Mouse (Mus musculus): ENCODE data around the gene Slc7a10.

Slc7a10 gene

DNA sequence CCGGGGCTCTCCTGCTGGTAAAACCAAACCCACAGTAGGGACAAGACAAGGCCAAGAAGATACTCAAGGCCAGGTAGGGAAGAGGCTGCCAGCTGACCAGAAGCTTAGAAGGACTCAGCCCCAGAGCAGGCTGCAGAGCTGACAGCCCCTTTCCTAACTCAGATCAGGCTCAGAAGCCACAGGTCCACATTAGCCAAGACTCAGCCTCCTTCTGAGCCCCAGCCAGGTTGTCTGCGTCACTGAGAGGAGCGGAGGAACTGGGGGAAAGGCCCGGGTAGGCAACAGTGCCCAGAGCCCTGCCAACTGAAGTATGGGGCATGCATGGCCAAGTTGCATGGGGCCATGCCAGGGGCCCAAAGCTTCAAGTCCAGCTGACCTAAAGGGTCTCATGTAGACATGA, 13.7 kb upstream of the Slc7a10 start:
- DNase-seq (ENCODE audit: low spot score): peak; percentile 96

- DNase-seq (ENCODE audit: low spot score): no peak
Observed at GRCm38 (mm10) chr7:35175533-35175932, 10.7 kb upstream of the Slc7a10 start.

DNA sequence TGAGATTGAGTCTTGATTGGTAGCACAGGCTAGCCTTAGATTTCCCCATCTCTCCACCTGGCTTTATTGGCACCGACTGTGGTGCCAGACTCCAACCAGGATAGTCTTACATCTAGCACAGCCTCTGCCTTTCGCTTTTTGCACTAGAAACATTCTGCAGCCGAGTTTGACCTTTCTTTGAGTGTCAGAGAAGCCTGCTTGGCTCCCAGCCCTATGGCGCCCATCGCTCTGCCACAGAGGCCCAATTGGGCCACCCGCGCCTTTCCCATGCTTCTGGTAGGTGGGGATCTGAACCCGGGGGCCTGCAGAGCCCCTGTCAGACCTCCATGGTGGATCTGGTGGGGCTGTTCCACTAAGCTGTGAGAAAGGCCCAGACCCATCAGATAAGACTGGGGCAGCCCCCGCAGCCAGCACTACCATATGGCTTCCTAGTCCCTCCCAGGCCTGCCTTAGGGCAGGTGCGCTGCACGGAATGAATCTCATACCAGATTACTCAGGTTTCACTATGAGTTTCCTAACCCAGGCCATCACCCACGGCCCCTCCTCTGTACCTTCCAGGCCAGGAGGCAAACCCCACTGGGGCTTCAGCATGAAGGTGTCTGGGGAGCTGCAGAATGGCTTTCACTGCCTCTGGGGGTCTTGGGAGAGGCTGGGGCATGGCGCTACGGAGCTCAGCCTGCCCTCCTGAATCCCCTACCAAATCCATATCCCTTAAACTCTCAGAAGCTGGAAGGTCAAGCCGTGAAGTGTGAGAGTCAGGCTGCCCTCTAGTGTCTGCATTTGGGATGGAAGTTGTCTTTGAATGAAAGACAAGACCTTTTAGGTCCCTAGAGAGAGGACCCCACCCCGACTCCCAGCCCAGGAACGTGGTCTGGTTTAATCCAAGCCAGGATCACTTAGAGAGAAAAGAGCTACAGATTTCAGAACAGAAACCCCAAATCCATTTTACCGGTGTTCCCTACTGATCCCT, 9.5 kb upstream of the Slc7a10 start:
- DNase-seq (ENCODE audit: low spot score): peak; percentile 69

GRCm38 (mm10) chr7:35184833-35185724, 1.1 kb upstream of the Slc7a10 start:
- no peak for DNase-seq (ENCODE audit: low spot score)

DNA sequence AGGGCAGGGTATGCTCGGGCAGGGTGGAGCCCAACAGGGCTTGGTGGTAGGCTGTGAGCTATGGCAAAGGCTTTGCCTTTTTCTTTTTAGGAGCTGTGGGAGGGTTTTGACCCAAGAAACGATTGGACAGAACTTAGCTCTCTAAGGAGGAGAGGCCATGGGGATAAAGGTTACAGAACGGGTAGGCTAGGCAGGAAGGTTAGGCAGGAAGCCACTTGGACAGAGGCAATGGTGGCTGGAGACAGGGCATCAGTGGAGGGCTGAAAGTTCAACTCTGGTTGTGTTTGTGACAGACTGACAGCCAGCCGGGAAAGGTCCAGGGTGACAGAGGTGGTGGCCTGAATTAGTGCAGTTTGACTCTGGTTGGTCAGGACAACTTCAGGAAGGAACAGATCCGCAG, 3.5 kb downstream of the Slc7a10 start:
- DNase-seq (ENCODE audit: low spot score): peak; percentile 62

- DNase-seq (ENCODE audit: low spot score): no peak
Observed at GRCm38 (mm10) chr7:35191276-35191675, 5.1 kb downstream of the Slc7a10 start.

- no peak for DNase-seq (ENCODE audit: low spot score)
Observed at GRCm38 (mm10) chr7:35197022-35197421, 10.8 kb downstream of the Slc7a10 start.

DNA sequence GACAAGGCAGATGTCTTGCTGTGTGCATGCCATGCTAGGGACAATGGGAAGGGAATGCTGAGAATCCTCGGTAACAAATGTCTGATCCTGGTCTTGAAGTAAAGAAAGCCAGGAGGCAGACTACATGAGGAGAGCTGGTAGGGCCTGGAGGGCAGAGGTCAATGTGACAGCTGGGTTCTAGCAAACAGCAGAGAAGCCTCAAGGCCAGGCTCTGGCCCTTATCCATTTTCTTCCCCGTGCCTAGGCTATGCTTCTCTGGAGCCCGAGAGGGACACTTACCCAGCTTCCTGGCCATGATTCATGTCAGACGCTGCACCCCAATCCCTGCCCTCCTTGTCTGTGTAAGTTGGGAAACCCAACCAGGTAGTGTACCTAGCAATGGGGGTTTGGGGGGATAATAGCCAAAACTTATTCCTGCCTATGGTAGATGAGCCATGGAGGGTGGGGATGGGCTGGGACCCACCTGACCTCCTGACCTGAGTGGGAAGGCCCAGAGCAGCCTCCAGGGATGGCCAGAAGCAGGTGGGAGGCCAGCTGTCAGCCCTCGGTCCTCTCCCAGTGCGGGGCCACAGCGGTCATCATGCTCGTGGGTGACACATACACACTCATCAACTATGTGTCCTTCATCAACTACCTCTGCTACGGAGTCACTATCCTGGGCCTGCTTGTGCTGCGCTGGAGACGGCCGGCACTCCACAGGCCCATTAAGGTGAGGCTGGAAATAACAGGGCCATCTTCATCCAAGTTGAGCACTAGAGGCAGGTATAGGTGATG, 13.0 kb downstream of the Slc7a10 start:
- no peak for DNase-seq (ENCODE audit: low spot score)

GRCm38 (mm10) chr7:35199755-35200154, 13.6 kb downstream of the Slc7a10 start:
- peak; percentile 17 for DNase-seq (ENCODE audit: low spot score)

- no peak for DNase-seq (ENCODE audit: low spot score)
Observed at GRCm38 (mm10) chr7:35211791-35212190, 25.6 kb downstream of the Slc7a10 start.

GRCm38 (mm10) chr7:35214442-35215222, 28.4 kb downstream of the Slc7a10 start:
- DNase-seq (ENCODE audit: low spot score): no peak

DNA sequence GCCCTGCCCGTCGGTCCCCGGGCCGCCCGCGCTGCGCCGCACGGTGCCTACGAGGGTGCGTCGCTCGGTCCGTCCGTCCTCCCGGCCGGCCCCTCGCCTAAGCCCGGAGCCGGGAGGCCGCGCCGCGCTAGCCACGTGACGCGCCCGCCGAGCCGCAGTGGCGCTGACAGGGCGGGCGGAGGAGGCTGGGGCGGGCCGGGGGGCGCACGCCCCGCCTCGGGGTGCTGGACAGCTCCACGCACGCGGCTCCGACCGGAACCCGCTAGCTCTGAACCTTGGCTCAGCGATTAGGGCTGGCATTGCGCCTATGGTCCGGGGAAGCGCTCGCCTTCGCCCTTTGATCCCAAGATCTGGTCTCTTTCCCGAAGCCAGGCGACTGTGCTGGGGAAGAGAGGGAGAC, 29.0 kb downstream of the Slc7a10 start, which contains the start of gene Lrp3:
Gene Lrp3 (minus strand): TSS at position 274 of the 400 bp plus-strand sequence.
- no peak for DNase-seq (ENCODE audit: low spot score)

DNA sequence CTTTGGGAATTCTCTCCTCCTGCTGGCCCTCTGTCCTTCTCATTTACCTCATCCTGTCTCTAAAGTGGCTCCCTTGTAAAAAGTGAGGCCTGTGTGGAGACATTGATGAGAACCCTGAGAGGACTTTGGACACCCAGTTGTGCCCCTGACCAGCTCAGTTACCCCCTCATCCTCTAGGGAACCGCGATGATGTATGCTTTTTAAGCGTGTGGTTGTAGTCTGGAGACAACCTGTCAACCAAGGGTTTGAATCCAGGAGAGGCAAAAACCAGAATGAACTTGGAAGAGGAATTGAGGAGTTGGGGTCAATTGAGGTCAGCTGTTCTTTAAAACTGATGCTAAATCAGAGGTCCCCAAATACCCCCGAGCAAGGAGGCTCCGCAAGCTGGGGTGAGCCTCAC, 29.5 kb downstream of the Slc7a10 start:
- DNase-seq (ENCODE audit: low spot score): no peak

DNA sequence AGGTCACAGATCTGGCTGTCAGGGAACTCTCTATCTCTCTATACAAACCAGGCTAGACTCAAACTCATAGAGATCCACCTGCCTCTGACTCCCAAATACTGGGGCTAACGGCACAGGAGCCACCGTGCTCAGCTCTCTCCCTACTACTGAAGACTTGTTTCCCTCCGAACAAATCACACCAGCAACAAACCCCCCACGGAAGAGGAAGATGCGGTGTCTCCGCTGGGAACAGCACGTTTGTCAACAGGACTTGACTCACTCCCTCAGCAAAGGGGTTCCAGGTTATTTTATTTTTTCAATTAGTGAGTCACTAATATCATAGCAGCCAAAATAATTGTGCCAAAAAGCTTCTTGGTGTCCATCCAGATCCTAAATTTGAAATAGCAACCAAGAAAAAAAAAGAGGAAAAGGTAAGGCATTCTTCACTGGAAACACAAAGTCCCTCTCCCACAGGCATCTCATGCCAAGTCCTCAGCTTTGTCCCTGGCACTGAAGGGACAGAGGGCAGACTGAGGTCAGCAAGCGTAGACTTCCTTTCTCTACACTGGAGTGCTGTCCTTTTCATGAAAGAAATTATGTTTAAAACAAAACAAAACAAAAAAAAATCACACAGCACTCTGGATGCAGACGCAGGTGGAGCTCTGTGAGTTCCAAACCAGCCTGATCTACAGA, 34.6 kb downstream of the Slc7a10 start:
- DNase-seq (ENCODE audit: low spot score): peak; percentile 44

GRCm38 (mm10) chr7:35230333-35230732, 44.1 kb downstream of the Slc7a10 start:
- DNase-seq (ENCODE audit: low spot score): no peak

GRCm38 (mm10) chr7:35232796-35233455, 46.7 kb downstream of the Slc7a10 start:
- DNase-seq (ENCODE audit: low spot score): no peak

GRCm38 (mm10) chr7:35233861-35234260, 47.7 kb downstream of the Slc7a10 start:
- DNase-seq (ENCODE audit: low spot score): no peak

DNA sequence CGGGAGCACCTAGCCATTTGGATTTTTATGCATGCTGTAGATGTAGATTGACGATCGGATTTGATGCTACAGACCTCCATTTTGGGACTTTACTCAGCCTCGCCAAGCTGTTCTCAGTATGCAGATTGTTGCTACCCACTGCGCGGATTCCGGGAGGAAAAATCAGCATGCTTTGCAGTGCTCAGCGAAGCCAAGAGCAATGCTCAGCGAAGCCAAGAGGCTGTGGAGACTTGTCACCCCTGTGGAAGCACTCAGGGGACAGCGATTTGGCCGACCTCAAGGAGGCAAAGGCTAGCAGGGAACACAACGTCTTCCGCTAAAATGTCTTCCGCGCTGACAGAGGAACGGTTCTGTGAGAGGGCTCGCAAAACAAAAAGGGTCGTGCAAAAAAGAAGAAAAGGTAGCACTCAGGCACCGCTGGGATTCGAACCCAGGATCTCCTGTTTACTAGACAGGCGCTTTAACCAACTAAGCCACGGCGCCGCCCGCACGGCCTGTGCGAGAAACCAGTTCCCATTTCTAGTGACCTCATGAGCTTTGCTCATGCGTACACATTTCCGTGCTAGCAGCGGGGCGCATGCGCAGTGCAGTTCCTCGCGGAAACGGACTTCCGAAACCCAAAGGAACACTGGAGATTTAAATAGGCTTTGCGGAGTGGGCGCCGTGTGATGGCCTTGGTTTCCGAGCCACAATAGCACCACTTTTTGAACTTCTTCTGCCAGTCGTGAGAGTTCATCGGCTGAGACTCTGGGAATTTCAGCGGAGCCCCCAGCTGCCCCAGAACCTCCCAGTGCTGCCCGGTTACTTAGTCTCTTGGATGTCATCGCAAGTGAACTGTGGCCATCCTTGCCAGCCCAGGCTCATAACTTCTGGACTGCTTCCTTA, 48.4 kb downstream of the Slc7a10 start:
- DNase-seq (ENCODE audit: low spot score): peak; percentile 91

DNA sequence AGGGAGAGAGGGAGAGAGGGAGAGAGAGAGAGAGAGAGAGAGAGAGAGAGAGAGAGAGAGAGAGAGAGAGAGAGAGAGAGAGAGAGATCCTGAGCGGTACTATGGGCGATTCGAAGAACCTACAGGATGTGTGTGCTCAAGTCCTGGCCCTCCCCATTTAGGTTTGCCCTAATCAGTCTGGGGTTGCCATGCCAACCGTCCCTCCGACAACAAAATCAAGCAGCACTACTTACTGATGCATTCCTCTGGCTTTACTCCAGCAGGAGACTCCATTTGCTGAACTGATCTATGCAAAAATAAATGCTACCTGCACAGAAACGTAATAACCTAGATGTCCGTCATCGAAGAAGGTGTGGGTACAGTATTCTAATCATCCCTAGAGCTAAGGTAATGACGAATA, 49.1 kb downstream of the Slc7a10 start:
- DNase-seq (ENCODE audit: low spot score): peak; percentile 48
